Mouse (Mus musculus) mouse embryonic stem cell (cell line): Measurements from ENCODE around the gene Cntf.

Source experiments
- in situ Hi-C, 2 experiments: fragments of 300-500 bp; cut with MboI; formaldehyde crosslinking; loops; 1 replicate in 1 of 2; 3 replicates in 1 of 2; pipeline ENCODE4 v1.14.3; 2019 to 2020; ENCODE audit warnings: low sequenced_read_pairs in 2 of 2, low pct_unique_long_range_greater_than_20kb in 1 of 2, mixed read lengths in 1 of 2; ENCODE audit not compliant: unreplicated experiment in 1 of 2

Gene Cntf

GRCm38 (mm10) chr19:12765308-12765707, at the start of gene Cntf:
Gene Cntf, minus strand, starts transcription at chr19:12765632.
- in situ Hi-C loops, result no loop called here

GRCm38 (mm10) chr19:12813883-12814282, 48.5 kb upstream of the Cntf start:
- in situ Hi-C loops, result loop anchor here in 1 of 2 experiments (25.0 kb wide), 2 partner anchors 227 to 302 kb away; partner anchors contain the start of genes Dtx4 and Gm4952

- in situ Hi-C loops, result loop anchor here in 1 of 2 experiments (25.0 kb wide), 2 partner anchors 226 to 301 kb away; partner anchors contain the start of genes Dtx4 and Gm4952
These were observed 47.4 kb upstream of the Cntf start for GRCm38 (mm10) chr19:12812644-12813364.

- in situ Hi-C loops, result loop anchor here in 1 of 2 experiments (25.0 kb wide), 2 partner anchors 219 to 294 kb away; partner anchors contain the start of genes Dtx4 and Gm4952
These were observed 40.8 kb upstream of the Cntf start for GRCm38 (mm10) chr19:12806214-12806613.

GRCm38 (mm10) chr19:12805730-12806129, 40.3 kb upstream of the Cntf start:
- in situ Hi-C loops, result loop anchor here in 1 of 2 experiments (25.0 kb wide), 2 partner anchors 218 to 293 kb away; partner anchors contain the start of genes Dtx4 and Gm4952

GRCm38 (mm10) chr19:12804237-12804636, 38.8 kb upstream of the Cntf start:
- in situ Hi-C loops, result loop anchor here in 1 of 2 experiments (25.0 kb wide), 2 partner anchors 217 to 292 kb away; partner anchors contain the start of genes Dtx4 and Gm4952

- in situ Hi-C loops, result loop anchor here in 1 of 2 experiments (25.0 kb wide), 2 partner anchors 216 to 291 kb away; partner anchors contain the start of genes Dtx4 and Gm4952
These were observed 37.4 kb upstream of the Cntf start for GRCm38 (mm10) chr19:12802830-12803229.

GRCm38 (mm10) chr19:12801046-12801445, 35.6 kb upstream of the Cntf start:
- in situ Hi-C loops, result loop anchor here in 1 of 2 experiments (25.0 kb wide), 2 partner anchors 214 to 289 kb away; partner anchors contain the start of genes Dtx4 and Gm4952

GRCm38 (mm10) chr19:12800621-12801020, 35.2 kb upstream of the Cntf start:
- in situ Hi-C loops, result loop anchor here in 1 of 2 experiments (25.0 kb wide), 2 partner anchors 213 to 288 kb away; partner anchors contain the start of genes Dtx4 and Gm4952

GRCm38 (mm10) chr19:12799081-12799480, 33.6 kb upstream of the Cntf start:
- in situ Hi-C loops, result loop anchor here in 1 of 2 experiments (25.0 kb wide), 1 partner anchor 862 kb away; no protein-coding TSS in a partner anchor

GRCm38 (mm10) chr19:12798404-12798803, 33.0 kb upstream of the Cntf start:
- in situ Hi-C loops, result loop anchor here in 1 of 2 experiments (25.0 kb wide), 1 partner anchor 861 kb away; no protein-coding TSS in a partner anchor

GRCm38 (mm10) chr19:12797071-12797470, 31.6 kb upstream of the Cntf start:
- in situ Hi-C loops, result loop anchor here in 1 of 2 experiments (25.0 kb wide), 1 partner anchor 860 kb away; no protein-coding TSS in a partner anchor

- in situ Hi-C loops, result loop anchor here in 1 of 2 experiments (25.0 kb wide), 1 partner anchor 859 kb away; no protein-coding TSS in a partner anchor
These were observed 31.0 kb upstream of the Cntf start for GRCm38 (mm10) chr19:12796328-12796931.

- in situ Hi-C loops, result loop anchor here in 1 of 2 experiments (25.0 kb wide), 1 partner anchor 858 kb away; no protein-coding TSS in a partner anchor
These were observed 30.3 kb upstream of the Cntf start, which contains the start of the genes Zfp91 and Lpxn for GRCm38 (mm10) chr19:12795511-12796327. Gene Zfp91, minus strand, starts transcription at chr19:12796126. Gene Lpxn, plus strand, starts transcription at chr19:12796193.

GRCm38 (mm10) chr19:12795110-12795509, 29.7 kb upstream of the Cntf start:
- in situ Hi-C loops, result loop anchor here in 1 of 2 experiments (25.0 kb wide), 1 partner anchor 858 kb away; no protein-coding TSS in a partner anchor

- in situ Hi-C loops, result loop anchor here in 1 of 2 experiments (25.0 kb wide), 1 partner anchor 857 kb away; no protein-coding TSS in a partner anchor
These were observed 28.9 kb upstream of the Cntf start for GRCm38 (mm10) chr19:12794056-12795044.
